Mouse (Mus musculus) heart, embryonic 12.5 days (tissue): ENCODE data around the gene Tmem251. TPM values are rescaled to one million over a fixed set of nuclear protein-coding genes. Genes with fewer than 3 reads are reported as not detected.
A peak's percentile ranks its signal among the peaks of the same experiment; 100 is the strongest.

Experiments
- ATAC-seq: fragments of 200-750 bp; cut with Nextera tagmentation; 2 replicates; pipeline ENCODE4 v1.8.0; 2017; ENCODE audit warnings: moderate TSS enrichment, moderate library complexity; ENCODE audit not compliant: insufficient number of reproducible peaks, low FRiP score
- H3K27ac ChIP-seq: fragments of 300-500 bp; sonication (generic); 2 replicates; pipeline ENCODE4 v1.5.1; 2016; ENCODE audit warnings: mild to moderate bottlenecking, moderate library complexity; ENCODE audit not compliant: poor library complexity, severe bottlenecking
- H3K27me3 ChIP-seq: fragments of 300-500 bp; sonication (generic); replicated peaks from 2 replicates; pipeline ENCODE4 v1.6.1; 2016; ENCODE audit warnings: mild to moderate bottlenecking, moderate library complexity
- H3K36me3 ChIP-seq: fragments of 300-500 bp; sonication (generic); 2 replicates; pipeline ENCODE4 v1.6.1; 2016; ENCODE audit warnings: mild to moderate bottlenecking, moderate library complexity
- H3K4me1 ChIP-seq: fragments of 300-500 bp; sonication (generic); replicated peaks from 2 replicates; pipeline ENCODE4 v1.6.1; 2016; ENCODE audit warnings: mild to moderate bottlenecking
- H3K4me2 ChIP-seq: fragments of 300-500 bp; sonication (generic); 2 replicates; pipeline ENCODE4 v1.6.1; 2016; ENCODE audit warnings: mild to moderate bottlenecking, moderate library complexity
- H3K4me3 ChIP-seq: fragments of 300-500 bp; sonication (generic); 2 replicates; pipeline ENCODE4 v1.5.1; 2016; ENCODE audit warnings: mild to moderate bottlenecking
- H3K9ac ChIP-seq: fragments of 300-500 bp; sonication (generic); 2 replicates; pipeline ENCODE4 v1.6.1; 2016; ENCODE audit warnings: mild to moderate bottlenecking, moderate library complexity
- H3K9me3 ChIP-seq: fragments of 300-500 bp; sonication (generic); replicated peaks from 2 replicates; pipeline ENCODE4 v1.6.1; 2016; ENCODE audit warnings: mild to moderate bottlenecking, moderate library complexity
- WGBS: fragments of 180-500 bp; shearing (Covaris S2); methylation state at CpG from one replicate; pipeline ENCODE4 v1.1.7; 2016; 5-methylcytosine and 5-hydroxymethylcytosine counted together
- polyA plus RNA-seq: library from polyadenylated mRNA; unstranded; fragments of >200 nt; fragmentation: Nextera tagmentation; extraction: Ambion mirVana; gene quantifications from 2 replicates; pipeline ENCODE4 v1.2.1, GENCODE M21; 2016

Gene Tmem251
- polyA plus RNA-seq, 1 experiment from 2014 or later, result 8.2 TPM

- Histone ChIP-seq H3K4me3 (peak within 1 kb of the TSS; percentile 79), H3K27ac (peak within 1 kb of the TSS; percentile 82), H3K4me2 (peak within 1 kb of the TSS; percentile 82), H3K9me3 (no peaks in the 10 kb centered on the region), H3K9ac (peak within 1 kb of the TSS; percentile 79), H3K4me1 (peaks cover 27% of the 10 kb centered on the region), H3K27me3 (no peaks in the 10 kb centered on the region), H3K36me3 (peaks cover 13% of the 10 kb centered on the region; the same call in 1 of the 2 replicates)
- WGBS, result 0% methylated on average over 73 of the region's 73 CpGs
- ATAC-seq, result peak; percentile 97
Measured at GRCm38 (mm10) chr12:102757689-102758402, 14.3 kb downstream of the Tmem251 start, which contains the start of the genes Gm28051, Gon7 and Ubr7. Gm28051 (minus strand) TSS chr12:102757765. Gon7 (minus strand) TSS chr12:102757803. Ubr7 (plus strand) TSS chr12:102757967.

GRCm38 (mm10) chr12:102758403-102758756, 14.8 kb downstream of the Tmem251 start, which contains the start of gene Gm20604:
Gm20604 (minus strand) TSS chr12:102758672.
- H3K27me3 ChIP-seq, result no peaks in the 10 kb centered on the region
- H3K4me2 ChIP-seq, result peak within 1 kb of the TSS; percentile 82
- under 1% methylated on average over 10 of the region's 10 CpGs for WGBS
- H3K9me3 ChIP-seq, result no peaks in the 10 kb centered on the region
- peak within 1 kb of the TSS; percentile 79 for H3K9ac ChIP-seq
- H3K4me1 ChIP-seq, result peaks cover 27% of the 10 kb centered on the region
- H3K4me3 ChIP-seq, result peak within 1 kb of the TSS; percentile 79
- H3K27ac ChIP-seq, result peak within 1 kb of the TSS; percentile 82
- H3K36me3 ChIP-seq, result peaks cover 13% of the 10 kb centered on the region; the same call in 1 of the 2 replicates
- no peak for ATAC-seq

DNA sequence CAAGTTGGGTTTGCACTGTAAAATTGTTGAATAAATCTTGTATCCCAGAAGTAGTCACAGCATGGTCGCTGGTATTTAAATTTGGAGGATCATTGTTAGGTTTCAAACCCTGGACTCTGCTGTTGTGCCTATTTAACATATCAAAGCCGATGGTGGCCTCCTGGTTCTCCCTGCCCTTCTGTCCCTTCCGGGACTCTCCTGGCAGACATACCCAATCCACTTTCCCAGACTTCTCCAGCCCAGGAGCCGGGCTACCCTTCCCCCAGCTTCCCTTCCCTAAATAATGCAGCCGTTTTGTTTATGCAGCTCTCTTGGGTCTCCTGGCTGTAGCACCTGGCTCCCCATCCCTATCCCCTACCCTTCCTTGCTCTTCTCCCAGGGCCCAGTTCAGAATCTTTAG, 15.4 kb downstream of the Tmem251 start:
- peak overlapping the region; percentile 82 for H3K4me2 ChIP-seq
- H3K27ac ChIP-seq, result no peak overlapping the region
- H3K36me3 ChIP-seq, result peaks cover 13% of the 10 kb centered on the region; the same call in 1 of the 2 replicates
- no peaks in the 10 kb centered on the region for H3K9me3 ChIP-seq
- no peaks in the 10 kb centered on the region for H3K27me3 ChIP-seq
- H3K9ac ChIP-seq, result peak overlapping the region; percentile 79
- WGBS, result 4% methylated on average over 5 of the region's 5 CpGs
- peak overlapping the region; percentile 79 for H3K4me3 ChIP-seq
- ATAC-seq, result no peak
- peaks cover 27% of the 10 kb centered on the region for H3K4me1 ChIP-seq

DNA sequence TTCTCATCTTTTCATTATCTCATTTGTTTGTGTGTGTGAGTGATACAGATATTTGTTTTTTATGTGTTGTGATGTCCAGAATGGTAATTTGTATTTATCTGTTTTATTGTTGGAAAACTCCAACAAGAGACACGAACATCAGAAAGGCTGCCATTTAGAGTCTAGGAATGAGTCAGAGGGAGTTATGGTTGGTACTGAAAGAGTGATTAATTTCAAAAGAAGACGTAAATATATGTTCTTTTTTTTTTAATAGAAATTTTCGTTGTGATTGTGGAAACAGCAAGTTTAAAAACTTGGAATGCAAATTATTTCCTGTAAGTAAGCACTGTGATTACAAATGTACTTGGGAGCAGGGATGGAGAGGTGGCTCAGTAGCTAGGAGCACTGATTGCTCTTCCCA, 18.1 kb downstream of the Tmem251 start:
- Histone ChIP-seq H3K4me1 (peaks cover 19% of the 10 kb centered on the region), H3K9ac (no peak overlapping the region), H3K9me3 (no peaks in the 10 kb centered on the region), H3K4me3 (no peak overlapping the region), H3K27me3 (no peaks in the 10 kb centered on the region), H3K4me2 (no peak overlapping the region), H3K36me3 (peaks cover 26% of the 10 kb centered on the region), H3K27ac (no peak overlapping the region)
- 85% methylated on average over 3 of the region's 3 CpGs for WGBS
- no peak for ATAC-seq

DNA sequence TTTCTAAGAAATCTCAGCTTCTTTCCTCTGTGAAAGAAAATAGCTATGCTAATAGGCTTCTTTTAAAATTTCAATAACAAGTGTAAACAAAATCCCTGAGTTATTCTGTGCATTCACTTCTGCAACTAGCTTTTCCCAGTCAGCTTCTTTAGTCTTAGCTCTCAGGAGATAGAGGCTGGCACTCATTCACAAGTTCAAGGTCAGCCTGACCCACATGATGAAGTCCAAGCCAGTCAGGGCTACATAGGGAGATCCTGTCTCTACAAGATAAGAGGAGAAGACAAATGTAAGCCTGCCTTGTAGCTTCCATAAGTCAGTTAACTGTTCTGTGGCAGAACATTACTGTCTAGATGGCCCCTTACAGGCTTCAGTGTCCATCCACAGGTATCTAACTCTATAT, 20.1 kb downstream of the Tmem251 start:
- Histone ChIP-seq H3K27ac (no peak overlapping the region), H3K9me3 (no peaks in the 10 kb centered on the region), H3K36me3 (peaks cover 44% of the 10 kb centered on the region), H3K4me1 (peaks cover 16% of the 10 kb centered on the region), H3K4me3 (no peak overlapping the region), H3K4me2 (no peak overlapping the region), H3K27me3 (no peaks in the 10 kb centered on the region), H3K9ac (no peak overlapping the region)
- ATAC-seq, result no peak

- WGBS, result 90% methylated on average over 4 of the region's 4 CpGs
- H3K36me3 ChIP-seq, result peaks cover 82% of the 10 kb centered on the region
- ATAC-seq, result no peak
- H3K9ac ChIP-seq, result no peak overlapping the region
- H3K4me1 ChIP-seq, result no peaks in the 10 kb centered on the region
- H3K9me3 ChIP-seq, result no peaks in the 10 kb centered on the region
- no peak overlapping the region for H3K27ac ChIP-seq
- no peaks in the 10 kb centered on the region for H3K27me3 ChIP-seq
- no peak overlapping the region for H3K4me3 ChIP-seq
- H3K4me2 ChIP-seq, result no peak overlapping the region
Measured at GRCm38 (mm10) chr12:102769000-102769399, 25.4 kb downstream of the Tmem251 start.

DNA sequence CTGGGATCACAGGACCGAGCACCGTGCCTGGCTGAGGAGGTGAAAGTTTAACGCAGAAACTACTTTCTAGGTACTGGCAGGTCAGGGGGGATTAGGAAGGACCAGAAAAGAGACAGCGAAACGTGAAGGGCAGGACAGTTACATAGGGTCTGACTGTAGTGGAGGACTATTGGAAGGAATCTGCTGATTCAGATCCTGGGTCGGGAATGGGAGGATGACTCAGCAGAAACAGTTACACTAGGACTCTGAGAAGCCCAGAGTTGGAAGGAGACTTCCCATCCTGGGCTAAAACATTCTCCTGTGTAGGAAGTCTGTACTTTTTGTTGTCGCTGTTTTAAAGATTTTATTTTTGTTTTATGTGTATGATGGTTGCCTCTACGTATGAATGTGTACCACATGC, 28.0 kb downstream of the Tmem251 start:
- ATAC-seq, result no peak
- WGBS, result 91% methylated on average over 8 of the region's 8 CpGs
- Histone ChIP-seq H3K4me1 (no peaks in the 10 kb centered on the region), H3K9ac (no peak overlapping the region), H3K4me2 (no peak overlapping the region), H3K36me3 (peaks cover 91% of the 10 kb centered on the region), H3K27ac (no peak overlapping the region), H3K27me3 (no peaks in the 10 kb centered on the region), H3K4me3 (no peak overlapping the region), H3K9me3 (no peaks in the 10 kb centered on the region)

GRCm38 (mm10) chr12:102772676-102773075, 29.1 kb downstream of the Tmem251 start:
- H3K9ac ChIP-seq, result no peak overlapping the region
- H3K36me3 ChIP-seq, result peaks cover 91% of the 10 kb centered on the region
- WGBS, result 91% methylated on average over 5 of the region's 5 CpGs
- H3K4me2 ChIP-seq, result no peak overlapping the region
- H3K9me3 ChIP-seq, result no peaks in the 10 kb centered on the region
- H3K27me3 ChIP-seq, result no peaks in the 10 kb centered on the region
- H3K4me3 ChIP-seq, result no peak overlapping the region
- no peak for ATAC-seq
- no peaks in the 10 kb centered on the region for H3K4me1 ChIP-seq
- no peak overlapping the region for H3K27ac ChIP-seq

GRCm38 (mm10) chr12:102776035-102776434, 32.5 kb downstream of the Tmem251 start:
- H3K4me2 ChIP-seq, result no peak overlapping the region
- WGBS, result 89% methylated on average over 14 of the region's 14 CpGs
- H3K4me3 ChIP-seq, result no peak overlapping the region
- peaks cover 7% of the 10 kb centered on the region; the same call in 1 of the 2 replicates for H3K4me1 ChIP-seq
- no peak for ATAC-seq
- no peaks in the 10 kb centered on the region for H3K9me3 ChIP-seq
- peaks cover 67% of the 10 kb centered on the region for H3K36me3 ChIP-seq
- no peak overlapping the region for H3K9ac ChIP-seq
- H3K27me3 ChIP-seq, result no peaks in the 10 kb centered on the region
- no peak overlapping the region for H3K27ac ChIP-seq

DNA sequence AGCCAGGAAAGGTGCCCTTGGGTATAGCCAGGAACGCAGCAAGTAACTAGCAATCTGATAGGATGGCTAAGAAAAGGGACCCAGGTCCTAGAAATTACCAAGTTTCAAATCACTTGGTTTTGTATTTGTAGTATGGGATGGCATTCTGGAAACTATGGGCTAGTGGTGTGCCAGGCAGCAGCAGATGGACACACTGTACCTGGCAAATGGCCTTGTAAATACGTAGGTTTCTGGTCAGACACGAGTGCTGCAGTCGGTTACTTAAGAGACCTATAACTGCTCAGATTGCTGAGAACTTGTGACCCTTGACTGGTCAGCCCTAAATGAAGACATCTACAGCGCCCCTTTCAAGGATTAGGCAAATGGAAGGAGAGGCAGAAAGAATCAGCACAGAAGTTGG, 34.6 kb downstream of the Tmem251 start:
- WGBS, result 87% methylated on average over 5 of the region's 5 CpGs
- H3K9ac ChIP-seq, result no peak overlapping the region
- no peaks in the 10 kb centered on the region for H3K9me3 ChIP-seq
- peaks cover 56% of the 10 kb centered on the region for H3K36me3 ChIP-seq
- ATAC-seq, result no peak
- no peak overlapping the region for H3K27ac ChIP-seq
- no peak overlapping the region for H3K4me3 ChIP-seq
- no peak overlapping the region for H3K4me2 ChIP-seq
- H3K27me3 ChIP-seq, result no peaks in the 10 kb centered on the region
- peaks cover 13% of the 10 kb centered on the region; the same call in 1 of the 2 replicates for H3K4me1 ChIP-seq

GRCm38 (mm10) chr12:102779452-102779851, 35.9 kb downstream of the Tmem251 start:
- Histone ChIP-seq H3K27ac (no peak overlapping the region), H3K27me3 (no peaks in the 10 kb centered on the region), H3K36me3 (peaks cover 54% of the 10 kb centered on the region), H3K4me2 (no peak overlapping the region), H3K9me3 (no peaks in the 10 kb centered on the region), H3K9ac (no peak overlapping the region), H3K4me3 (no peak overlapping the region), H3K4me1 (peaks cover 13% of the 10 kb centered on the region; the same call in 1 of the 2 replicates)
- no peak for ATAC-seq
- 29% methylated on average over 3 of the region's 3 CpGs for WGBS
